Mouse (Mus musculus): ENCODE results near the gene Olfr155. TPM values are rescaled to one million over a fixed set of nuclear protein-coding genes. Genes with fewer than 3 reads are reported as not detected.

Olfr155 gene
- polyA plus RNA-seq, 1 experiment = not detected

DNA sequence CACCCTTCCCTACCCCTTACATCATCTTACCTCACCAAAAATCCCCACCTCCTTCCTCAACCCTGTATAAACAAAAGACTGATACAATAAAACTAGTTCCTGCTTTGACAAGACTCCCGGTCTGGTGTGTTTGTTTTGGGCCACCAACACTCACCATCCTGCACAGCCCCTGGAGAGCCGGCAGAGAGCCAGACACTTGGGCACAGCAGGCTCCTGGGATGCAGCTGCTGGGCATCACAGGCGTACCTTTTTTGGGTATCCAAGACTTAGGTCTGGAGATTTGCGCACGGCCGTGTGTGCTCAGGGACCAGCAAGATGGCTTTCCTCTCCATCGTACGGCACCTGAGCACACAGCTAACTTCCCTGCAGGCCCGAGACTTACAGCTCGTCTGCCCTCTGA lies 8.5 kb downstream of the Olfr155 start:
- H3ac ChIP-seq (ENCODE audit: control insufficient read depth, insufficient read length) = no peak overlapping the region
- peaks cover 4% of the 10 kb centered on the region for H3K27me3 ChIP-seq (ENCODE audit: control insufficient read depth, insufficient read depth, insufficient read length)
- no peak overlapping the region for H3K4me2 ChIP-seq (ENCODE audit: low read depth)
- no peak overlapping the region for H3K4me3 ChIP-seq
- TF ChIP-seq E2F4 (IDR thresholded peaks at IDR 0.05; ENCODE audit: insufficient read depth) (no peak), TCF3 (IDR thresholded peaks at IDR 0.05; ENCODE audit: insufficient read length, low read depth) (no peak), TCF12 (IDR thresholded peaks at IDR 0.05; ENCODE audit: insufficient read depth, poor library complexity, severe bottlenecking) (no peak), MYOG (IDR thresholded peaks at IDR 0.05; ENCODE audit: control insufficient read depth in 1 of 3, insufficient read depth in 1 of 3, insufficient read length in 2 of 3, low read depth in 2 of 3) (no peak), CEBPB (IDR thresholded peaks at IDR 0.05; ENCODE audit: insufficient read depth, poor library complexity, severe bottlenecking) (no peak), SRF (IDR thresholded peaks at IDR 0.05; ENCODE audit: control insufficient read depth, insufficient read length, low read depth) (no peak), USF1 (IDR thresholded peaks at IDR 0.05; ENCODE audit: low read depth) (no peak), MYOD1 (IDR thresholded peaks at IDR 0.05; ENCODE audit: control insufficient read depth in 1 of 3, insufficient read length in 2 of 3, low read depth in 2 of 3) (no peak), MAX (IDR thresholded peaks at IDR 0.05; ENCODE audit: low read depth) (no peak), REST (IDR thresholded peaks at IDR 0.05; ENCODE audit: insufficient read depth, insufficient read length) (no peak), POLR2A (IDR thresholded peaks at IDR 0.05; ENCODE audit: insufficient read length, low read depth) (no peak), POLR2AphosphoS2 (IDR thresholded peaks at IDR 0.05; ENCODE audit: insufficient read length, low read depth) (no peak)
- H3K79me2 ChIP-seq (ENCODE audit: control insufficient read depth, insufficient read depth) = no peaks in the 10 kb centered on the region
- no peaks in the 10 kb centered on the region for H3K36me3 ChIP-seq (ENCODE audit: control insufficient read depth, insufficient read depth)

DNA sequence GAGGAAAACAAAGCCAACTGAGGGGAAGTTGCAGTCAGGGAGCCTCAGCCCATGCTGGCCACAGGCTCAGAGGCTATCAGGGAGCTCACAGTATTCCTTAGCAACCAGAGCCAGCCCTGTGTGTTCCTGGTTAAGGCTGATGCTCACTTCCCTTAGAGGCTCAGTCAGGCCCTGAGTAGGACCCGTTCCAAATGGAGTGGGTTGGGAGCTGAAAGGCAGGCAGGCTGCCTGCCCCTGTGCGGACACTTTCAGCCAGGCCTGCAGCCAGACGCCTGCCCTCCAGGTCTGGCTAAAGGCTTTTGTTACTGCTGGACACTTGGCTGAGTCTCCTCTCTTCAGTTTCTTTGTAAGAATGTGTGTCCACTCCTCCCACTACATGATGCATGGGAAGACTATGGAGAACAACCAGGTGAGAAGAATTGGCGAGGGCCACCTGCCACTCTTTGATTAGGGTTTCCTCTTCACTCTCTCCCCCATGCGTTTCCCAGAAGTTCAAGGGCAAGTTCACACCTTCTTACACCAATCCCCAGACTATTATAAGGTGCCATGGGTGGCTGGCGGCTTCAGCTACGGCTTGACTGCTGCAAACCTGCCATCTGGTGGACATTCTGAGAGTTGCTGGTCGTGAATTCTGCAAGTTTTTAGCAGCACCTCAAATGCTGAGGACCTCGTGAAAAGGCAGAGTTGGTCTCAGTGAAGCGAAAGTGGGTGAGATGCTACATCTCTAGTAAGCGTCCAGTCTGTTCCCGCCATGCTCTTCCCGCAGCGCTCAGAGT lies 9.6 kb downstream of the Olfr155 start:
- TF ChIP-seq POLR2AphosphoS2 (IDR thresholded peaks at IDR 0.05; ENCODE audit: insufficient read length, low read depth) (no peak), REST (IDR thresholded peaks at IDR 0.05; ENCODE audit: insufficient read depth, insufficient read length) (no peak), E2F4 (IDR thresholded peaks at IDR 0.05; ENCODE audit: insufficient read depth) (no peak), MYOG (IDR thresholded peaks at IDR 0.05; ENCODE audit: control insufficient read depth in 1 of 3, insufficient read depth in 1 of 3, insufficient read length in 2 of 3, low read depth in 2 of 3) (no peak), MYOD1 (IDR thresholded peaks at IDR 0.05; ENCODE audit: control insufficient read depth in 1 of 3, insufficient read length in 2 of 3, low read depth in 2 of 3) (no peak), TCF3 (IDR thresholded peaks at IDR 0.05; ENCODE audit: insufficient read length, low read depth) (no peak)
- Histone ChIP-seq H3K79me2 (ENCODE audit: control insufficient read depth, insufficient read depth) (no peaks in the 10 kb centered on the region), H3K36me3 (ENCODE audit: control insufficient read depth, insufficient read depth) (no peaks in the 10 kb centered on the region), H3K4me3 (no peak overlapping the region), H3K4me2 (ENCODE audit: low read depth) (no peak overlapping the region), H3ac (ENCODE audit: control insufficient read depth, insufficient read length) (no peak overlapping the region), H3K27me3 (ENCODE audit: control insufficient read depth, insufficient read depth, insufficient read length) (peaks cover 4% of the 10 kb centered on the region)

DNA sequence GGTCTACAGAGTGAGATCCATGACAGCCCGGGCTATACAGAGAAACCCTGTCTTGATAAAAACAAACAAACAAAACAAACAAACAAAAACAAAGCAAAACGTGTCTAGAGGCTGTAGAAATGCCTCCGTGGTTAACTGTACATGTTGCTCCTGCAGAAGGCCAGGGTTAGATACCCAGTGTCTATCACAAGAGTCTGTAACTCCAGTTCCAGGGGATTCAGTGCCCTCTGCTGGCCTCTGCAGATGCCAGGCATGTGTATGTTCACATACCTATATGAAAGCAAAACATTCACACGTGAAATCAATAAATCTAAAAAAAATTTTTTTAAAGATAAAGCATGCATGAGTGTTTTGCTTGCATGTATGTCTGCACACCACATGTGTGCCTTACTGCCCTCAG lies 11.9 kb downstream of the Olfr155 start:
- H3K27me3 ChIP-seq (ENCODE audit: control insufficient read depth, insufficient read depth, insufficient read length) = peaks cover 4% of the 10 kb centered on the region
- TF ChIP-seq E2F4 (IDR thresholded peaks at IDR 0.05; ENCODE audit: insufficient read depth) = no peak
- no peak for TF ChIP-seq MAX (IDR thresholded peaks at IDR 0.05; ENCODE audit: low read depth)
- TF ChIP-seq POLR2A (IDR thresholded peaks at IDR 0.05; ENCODE audit: insufficient read length, low read depth) = no peak
- no peak for TF ChIP-seq CEBPB (IDR thresholded peaks at IDR 0.05; ENCODE audit: insufficient read depth, poor library complexity, severe bottlenecking)
- no peak for TF ChIP-seq SRF (IDR thresholded peaks at IDR 0.05; ENCODE audit: control insufficient read depth, insufficient read length, low read depth)
- no peak for TF ChIP-seq MYOG (IDR thresholded peaks at IDR 0.05; ENCODE audit: control insufficient read depth in 1 of 3, insufficient read depth in 1 of 3, insufficient read length in 2 of 3, low read depth in 2 of 3)
- TF ChIP-seq REST (IDR thresholded peaks at IDR 0.05; ENCODE audit: insufficient read depth, insufficient read length) = no peak
- TF ChIP-seq MYOD1 (IDR thresholded peaks at IDR 0.05; ENCODE audit: control insufficient read depth in 1 of 3, insufficient read length in 2 of 3, low read depth in 2 of 3) = no peak
- no peak for TF ChIP-seq TCF3 (IDR thresholded peaks at IDR 0.05; ENCODE audit: insufficient read length, low read depth)
- TF ChIP-seq POLR2AphosphoS2 (IDR thresholded peaks at IDR 0.05; ENCODE audit: insufficient read length, low read depth) = no peak
- no peak for TF ChIP-seq TCF12 (IDR thresholded peaks at IDR 0.05; ENCODE audit: insufficient read depth, poor library complexity, severe bottlenecking)

DNA sequence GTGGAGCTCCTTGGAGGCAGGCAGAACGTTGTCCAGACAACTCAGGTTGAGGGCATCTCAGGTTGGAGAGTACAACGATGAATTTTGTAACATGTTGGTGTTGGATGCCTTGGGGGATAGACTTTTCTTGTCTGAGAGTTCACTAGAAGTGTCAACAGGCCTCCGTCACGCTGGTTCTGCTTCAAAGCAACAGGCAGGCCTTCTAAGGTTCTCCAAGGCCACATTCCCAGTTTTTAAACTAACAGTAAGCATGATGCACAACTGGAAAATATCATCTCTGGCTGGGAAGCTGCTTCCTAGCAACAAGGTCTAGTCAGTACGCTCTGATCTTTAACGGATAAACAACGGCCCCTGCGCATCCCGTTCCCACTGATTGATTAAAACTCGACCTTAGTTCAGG lies 18.5 kb downstream of the Olfr155 start:
- H3K4me3 ChIP-seq = no peak overlapping the region
- no peak overlapping the region for H3ac ChIP-seq (ENCODE audit: control insufficient read depth, insufficient read length)
- no peak overlapping the region for H3K4me2 ChIP-seq (ENCODE audit: low read depth)
- TF ChIP-seq USF1 (IDR thresholded peaks at IDR 0.05; ENCODE audit: low read depth) (no peak), TCF3 (IDR thresholded peaks at IDR 0.05; ENCODE audit: insufficient read length, low read depth) (no peak), MAX (IDR thresholded peaks at IDR 0.05; ENCODE audit: low read depth) (no peak), E2F4 (IDR thresholded peaks at IDR 0.05; ENCODE audit: insufficient read depth) (no peak), TCF12 (IDR thresholded peaks at IDR 0.05; ENCODE audit: insufficient read depth, poor library complexity, severe bottlenecking) (no peak), MYOG (IDR thresholded peaks at IDR 0.05; ENCODE audit: control insufficient read depth in 1 of 3, insufficient read depth in 1 of 3, insufficient read length in 2 of 3, low read depth in 2 of 3) (no peak), MYOD1 (IDR thresholded peaks at IDR 0.05; ENCODE audit: control insufficient read depth in 1 of 3, insufficient read length in 2 of 3, low read depth in 2 of 3) (no peak), SRF (IDR thresholded peaks at IDR 0.05; ENCODE audit: control insufficient read depth, insufficient read length, low read depth) (no peak), CEBPB (IDR thresholded peaks at IDR 0.05; ENCODE audit: insufficient read depth, poor library complexity, severe bottlenecking) (no peak), POLR2A (IDR thresholded peaks at IDR 0.05; ENCODE audit: insufficient read length, low read depth) (no peak), POLR2AphosphoS2 (IDR thresholded peaks at IDR 0.05; ENCODE audit: insufficient read length, low read depth) (no peak), REST (IDR thresholded peaks at IDR 0.05; ENCODE audit: insufficient read depth, insufficient read length) (no peak)
- peaks cover 26% of the 10 kb centered on the region for H3K27me3 ChIP-seq (ENCODE audit: control insufficient read depth, insufficient read depth, insufficient read length)
- H3K36me3 ChIP-seq (ENCODE audit: control insufficient read depth, insufficient read depth) = no peaks in the 10 kb centered on the region
- no peaks in the 10 kb centered on the region for H3K79me2 ChIP-seq (ENCODE audit: control insufficient read depth, insufficient read depth)

More for the DNA sequence above, 11.9 kb downstream of the Olfr155 start:
- H3K4me2 ChIP-seq (ENCODE audit: low read depth) = no peak overlapping the region
- no peak overlapping the region for H3ac ChIP-seq (ENCODE audit: control insufficient read depth, insufficient read length)
- H3K36me3 ChIP-seq (ENCODE audit: control insufficient read depth, insufficient read depth) = no peaks in the 10 kb centered on the region
- no peak overlapping the region for H3K4me3 ChIP-seq
- no peaks in the 10 kb centered on the region for H3K79me2 ChIP-seq (ENCODE audit: control insufficient read depth, insufficient read depth)
